Mouse (Mus musculus) kidney, postnatal 10 days (tissue): ENCODE results near the gene Zfp689.
A peak's percentile ranks its signal among the peaks of the same experiment; 100 is the strongest.
"Not testable (repeated sequence)": the region's sequence is repeated elsewhere in the genome, so short reads cannot be mapped to it uniquely, and the experiment has no call there.

Source experiments
- DNase-seq: peaks from one replicate; pipeline ENCODE4 v3.0.0; 2021; ENCODE audit warnings: mixed read lengths

The Zfp689 gene

GRCm38 (mm10) chr7:127448521-127449300, at the start of gene Zfp689:
Gene Zfp689, minus strand, starts transcription at chr7:127449158.
- DNase-seq = peak; percentile 94

GRCm38 (mm10) chr7:127498407-127498806, 49.4 kb upstream of the Zfp689 start:
- DNase-seq = peak; percentile 71

GRCm38 (mm10) chr7:127497382-127497781, 48.4 kb upstream of the Zfp689 start:
- DNase-seq = no peak

- DNase-seq = no peak
These were observed 45.7 kb upstream of the Zfp689 start for GRCm38 (mm10) chr7:127494648-127495047.

GRCm38 (mm10) chr7:127491846-127492245, 42.9 kb upstream of the Zfp689 start:
- DNase-seq = no peak

- DNase-seq = no peak
These were observed 41.0 kb upstream of the Zfp689 start for GRCm38 (mm10) chr7:127489982-127490381.

- not testable (repeated sequence) for DNase-seq
These were observed 39.4 kb upstream of the Zfp689 start for GRCm38 (mm10) chr7:127488364-127488763.

GRCm38 (mm10) chr7:127485416-127485815, 36.5 kb upstream of the Zfp689 start:
- DNase-seq = no peak

- DNase-seq = no peak
These were observed 31.4 kb upstream of the Zfp689 start for GRCm38 (mm10) chr7:127480321-127480720.

GRCm38 (mm10) chr7:127479318-127480225, 30.6 kb upstream of the Zfp689 start:
- peak; percentile 49 for DNase-seq

GRCm38 (mm10) chr7:127478635-127479317, 29.8 kb upstream of the Zfp689 start, which contains the start of gene Fbrs:
Gene Fbrs, plus strand, starts transcription at chr7:127479199.
- peak; percentile 98 for DNase-seq

- DNase-seq = peak; percentile 99
These were observed 29.0 kb upstream of the Zfp689 start for GRCm38 (mm10) chr7:127477687-127478634.

- DNase-seq = no peak
These were observed 27.9 kb upstream of the Zfp689 start for GRCm38 (mm10) chr7:127476855-127477254.

GRCm38 (mm10) chr7:127476336-127476735, 27.4 kb upstream of the Zfp689 start:
- peak; percentile 45 for DNase-seq

- no peak for DNase-seq
These were observed 26.3 kb upstream of the Zfp689 start for GRCm38 (mm10) chr7:127475186-127475740.

GRCm38 (mm10) chr7:127474378-127475070, 25.6 kb upstream of the Zfp689 start:
- DNase-seq = no peak

- peak; percentile 36 for DNase-seq
These were observed 24.7 kb upstream of the Zfp689 start for GRCm38 (mm10) chr7:127473705-127474104.

- no peak for DNase-seq
These were observed 23.1 kb upstream of the Zfp689 start for GRCm38 (mm10) chr7:127472060-127472459.

- peak; percentile 75 for DNase-seq
These were observed 22.7 kb upstream of the Zfp689 start for GRCm38 (mm10) chr7:127471646-127472010.

- peak; percentile 94 for DNase-seq
These were observed 22.0 kb upstream of the Zfp689 start for GRCm38 (mm10) chr7:127470743-127471645.
